Mouse (Mus musculus) limb, embryonic 11.5 days (tissue): ENCODE measurements around the gene Cep72. TPM values are rescaled to one million over a fixed set of nuclear protein-coding genes. Genes with fewer than 3 reads are reported as not detected.
A peak's percentile ranks its signal among the peaks of the same experiment; 100 is the strongest.

ENCODE experiments used
- ATAC-seq: fragments of 200-750 bp; cut with Nextera tagmentation; 2 replicates; pipeline ENCODE4 v1.8.0; 2017; ENCODE audit warnings: low read depth; ENCODE audit not compliant: insufficient number of reproducible peaks, low FRiP score, low TSS enrichment
- DNase-seq: peaks from one replicate; pipeline ENCODE4 v3.0.0-alpha.2; 2015; ENCODE audit warnings: low spot score
- H3K27ac ChIP-seq: fragments of 300-500 bp; sonication (generic); replicated peaks from 2 replicates; pipeline ENCODE4 v1.5.1; 2014; ENCODE audit warnings: low read depth, mild to moderate bottlenecking, low read length
- H3K27me3 ChIP-seq: fragments of 300-500 bp; sonication (generic); 2 replicates; pipeline ENCODE4 v1.6.1; 2014; ENCODE audit warnings: mild to moderate bottlenecking, low read length, mixed read lengths; ENCODE audit not compliant: control insufficient read depth, insufficient read depth
- H3K36me3 ChIP-seq: fragments of 300-500 bp; sonication (generic); 2 replicates; pipeline ENCODE4 v1.6.1; 2014; ENCODE audit warnings: mild to moderate bottlenecking, low read length, moderate library complexity, mixed read lengths; ENCODE audit not compliant: control insufficient read depth, insufficient read depth
- H3K4me1 ChIP-seq: fragments of 300-500 bp; sonication (generic); 2 replicates; pipeline ENCODE4 v1.6.1; 2014; ENCODE audit warnings: low read length, mixed read lengths; ENCODE audit not compliant: control insufficient read depth, insufficient read depth
- H3K4me2 ChIP-seq: fragments of 300-500 bp; sonication (generic); 2 replicates; pipeline ENCODE4 v1.6.1; 2014; ENCODE audit warnings: low read depth, mild to moderate bottlenecking, moderate library complexity; ENCODE audit not compliant: severe bottlenecking
- H3K4me3 ChIP-seq: fragments of 300-500 bp; sonication (generic); 2 replicates; pipeline ENCODE4 v1.5.1; 2014; ENCODE audit warnings: low read depth, low read length
- H3K9ac ChIP-seq: fragments of 300-500 bp; sonication (generic); 2 replicates; pipeline ENCODE4 v1.6.1; 2014; ENCODE audit warnings: mild to moderate bottlenecking, low read length
- H3K9me3 ChIP-seq: fragments of 300-500 bp; sonication (generic); 2 replicates; pipeline ENCODE4 v1.6.1; 2016; ENCODE audit warnings: low read length; ENCODE audit not compliant: control insufficient read depth
- WGBS: fragments of 180-500 bp; shearing (Covaris S2); extraction: QIAGEN DNeasy Blood & Tissue Kit; methylation state at CpG from one replicate; pipeline ENCODE4 v1.1.7; 2014; 5-methylcytosine and 5-hydroxymethylcytosine counted together
- polyA plus RNA-seq: library from polyadenylated mRNA; unstranded; fragments of >200 nt; fragmentation: Nextera tagmentation; extraction: Ambion mirVana; gene quantifications from 2 replicates; pipeline ENCODE4 v1.2.1, GENCODE M21; 2014

Gene Cep72
- 23.4 and 24.4 TPM in 2 replicates for polyA plus RNA-seq

DNA sequence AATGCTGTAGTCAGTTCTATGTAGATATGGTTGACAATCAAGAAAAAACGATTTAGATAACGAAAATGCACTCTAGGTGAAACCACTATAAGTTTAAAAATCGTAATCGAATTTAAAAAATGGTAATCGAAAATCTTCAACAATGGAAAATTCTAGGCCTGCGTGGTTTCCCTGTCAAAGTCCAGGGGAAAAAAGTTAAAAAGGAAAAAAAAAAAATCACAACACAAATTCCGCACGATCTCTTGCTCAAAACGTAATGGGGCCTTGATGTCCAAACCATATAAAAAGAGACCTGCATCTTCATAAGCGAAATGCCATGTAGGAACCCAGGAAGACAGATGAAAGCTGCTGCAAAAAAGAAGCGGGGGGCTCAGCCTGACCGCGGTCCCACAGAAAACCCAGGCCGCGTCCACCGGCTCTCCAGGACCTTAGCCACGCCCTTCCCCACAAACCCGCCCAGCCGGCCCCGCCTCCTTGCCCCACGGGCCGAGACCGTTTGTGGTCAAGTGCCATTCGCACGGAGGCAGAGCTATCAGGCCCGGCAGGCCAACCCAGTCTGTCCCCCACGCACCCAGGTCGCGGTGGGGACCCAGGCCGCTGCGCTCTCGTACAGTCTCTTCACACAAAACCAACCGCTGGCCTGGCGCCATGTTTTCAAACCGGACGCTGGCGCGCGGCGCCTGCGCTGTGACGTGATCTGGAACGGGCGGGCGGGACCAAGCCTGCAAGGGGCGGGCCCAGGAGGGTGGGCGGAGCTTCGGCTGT lies at the start of gene Cep72:
TSS of gene Cep72 (minus strand) at position 687 of the 765 bp plus-strand sequence.
- peak within 1 kb of the TSS; percentile 62 for H3K4me3 ChIP-seq
- DNase-seq, result peak; percentile 97
- H3K27me3 ChIP-seq, result no peaks in the 10 kb centered on the region
- H3K9me3 ChIP-seq, result no peaks in the 10 kb centered on the region
- peak; percentile 98 for ATAC-seq
- 4% methylated on average over 48 of the region's 48 CpGs for WGBS
- H3K27ac ChIP-seq, result peak within 1 kb of the TSS; percentile 66; the same call in 1 of the 2 replicates
- H3K4me2 ChIP-seq, result peak within 1 kb of the TSS; percentile 46
- H3K36me3 ChIP-seq, result 0 out of 2 replicates have a peak, but pooled peaks cover 3% of the 10 kb centered on the region
- H3K4me1 ChIP-seq, result no peaks in the 10 kb centered on the region
- peak within 1 kb of the TSS; percentile 77 for H3K9ac ChIP-seq

DNA sequence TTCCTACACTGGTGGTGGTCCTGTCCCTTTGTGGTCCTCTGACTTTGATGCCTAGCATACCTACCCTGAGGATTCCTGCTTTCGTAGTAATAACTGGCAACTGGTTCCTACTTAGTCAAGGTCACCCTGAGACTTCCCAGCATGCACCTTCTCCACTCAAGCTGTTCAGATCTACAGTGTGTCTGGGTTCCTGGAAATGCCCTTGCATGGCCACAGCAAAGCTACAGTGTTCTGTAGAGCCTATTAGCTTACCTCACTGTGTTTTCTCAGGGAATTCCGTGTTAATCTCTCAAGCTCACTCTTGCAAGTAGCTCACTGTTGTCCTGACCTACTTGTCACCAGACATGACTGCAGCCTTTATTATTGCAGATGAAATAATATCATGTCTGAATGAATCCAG lies 45.3 kb upstream of the Cep72 start:
- WGBS, result 87% methylated on average over 2 of the region's 2 CpGs
- no peaks in the 10 kb centered on the region for H3K27me3 ChIP-seq

DNA sequence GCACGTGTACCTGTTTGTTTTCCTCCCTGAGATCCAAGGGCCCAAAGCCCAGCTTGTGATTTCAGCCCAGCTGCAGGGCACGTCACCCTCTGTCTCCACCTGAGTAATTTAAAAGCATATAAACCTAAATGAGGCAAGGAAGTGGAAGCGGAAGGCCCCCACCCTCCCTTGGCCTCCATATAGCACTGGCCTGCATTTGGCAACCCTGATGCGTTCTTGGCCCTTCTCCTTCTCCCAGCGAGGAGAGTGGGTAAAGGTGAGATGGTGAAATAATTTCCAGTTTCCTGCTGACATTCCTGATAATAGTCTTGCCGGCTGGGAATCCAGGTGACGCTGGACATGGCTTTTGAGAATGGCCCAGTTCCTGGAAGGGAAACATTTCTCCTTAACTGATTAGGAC lies 42.3 kb upstream of the Cep72 start:
- 76% methylated on average over 7 of the region's 7 CpGs for WGBS
- H3K27ac ChIP-seq, result no peak overlapping the region

More for the DNA sequence above, 45.3 kb upstream of the Cep72 start:
- H3K9me3 ChIP-seq, result no peaks in the 10 kb centered on the region
- no peak for ATAC-seq
- no peak for DNase-seq
- H3K4me2 ChIP-seq, result no peak overlapping the region
- no peak overlapping the region for H3K9ac ChIP-seq
- H3K27ac ChIP-seq, result no peak overlapping the region
- H3K36me3 ChIP-seq, result no peaks in the 10 kb centered on the region
- H3K4me3 ChIP-seq, result no peak overlapping the region
- no peaks in the 10 kb centered on the region for H3K4me1 ChIP-seq

DNA sequence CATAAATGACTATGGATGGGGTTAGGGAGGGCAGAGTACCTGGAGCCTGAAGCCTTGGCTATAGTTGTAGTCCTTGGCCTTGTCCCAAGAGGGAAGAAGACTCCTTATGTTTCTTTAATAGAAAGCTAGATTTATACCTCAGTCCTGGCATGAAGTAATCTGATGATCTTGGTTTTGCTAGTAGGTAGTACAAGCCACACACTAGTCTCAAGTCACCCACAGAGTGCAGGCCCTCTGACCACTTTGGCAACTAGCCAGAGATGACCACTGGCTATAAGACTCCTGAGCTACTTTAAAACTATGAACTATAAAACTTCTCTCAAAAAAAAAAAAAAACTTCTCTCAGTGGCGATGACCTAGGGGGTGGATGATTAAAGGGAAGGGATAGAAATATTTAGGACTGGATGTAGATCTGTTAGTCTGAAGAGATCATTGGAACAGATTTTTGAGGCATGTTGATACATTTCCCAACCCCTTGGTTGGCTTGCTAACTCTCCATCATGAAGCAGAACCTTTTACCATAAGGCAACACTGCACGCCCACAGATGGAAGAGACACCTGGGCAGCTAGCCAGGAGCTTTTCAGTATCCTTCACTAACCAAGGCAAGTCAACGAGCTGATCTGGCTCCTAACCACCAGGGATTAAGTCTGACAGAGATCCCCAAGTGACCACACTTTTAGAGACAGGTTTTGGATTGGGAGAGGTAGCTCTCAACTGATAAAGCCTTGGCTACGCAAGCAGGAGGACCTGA lies 40.9 kb upstream of the Cep72 start:
- no peak overlapping the region for H3K4me2 ChIP-seq
- no peaks in the 10 kb centered on the region for H3K27me3 ChIP-seq
- H3K36me3 ChIP-seq, result no peaks in the 10 kb centered on the region
- H3K4me3 ChIP-seq, result no peak overlapping the region
- no peak overlapping the region for H3K27ac ChIP-seq
- no peaks in the 10 kb centered on the region for H3K4me1 ChIP-seq
- H3K9ac ChIP-seq, result no peak overlapping the region
- no peaks in the 10 kb centered on the region for H3K9me3 ChIP-seq
- 91% methylated on average over 4 of the region's 4 CpGs for WGBS
- ATAC-seq (no peak), DNase-seq (no peak)

More for the DNA sequence above, 42.3 kb upstream of the Cep72 start:
- no peak for ATAC-seq
- Histone ChIP-seq H3K4me2 (no peak overlapping the region), H3K9ac (no peak overlapping the region), H3K4me3 (no peak overlapping the region), H3K9me3 (no peaks in the 10 kb centered on the region), H3K27me3 (no peaks in the 10 kb centered on the region), H3K4me1 (no peaks in the 10 kb centered on the region), H3K36me3 (no peaks in the 10 kb centered on the region)
- DNase-seq, result no peak

DNA sequence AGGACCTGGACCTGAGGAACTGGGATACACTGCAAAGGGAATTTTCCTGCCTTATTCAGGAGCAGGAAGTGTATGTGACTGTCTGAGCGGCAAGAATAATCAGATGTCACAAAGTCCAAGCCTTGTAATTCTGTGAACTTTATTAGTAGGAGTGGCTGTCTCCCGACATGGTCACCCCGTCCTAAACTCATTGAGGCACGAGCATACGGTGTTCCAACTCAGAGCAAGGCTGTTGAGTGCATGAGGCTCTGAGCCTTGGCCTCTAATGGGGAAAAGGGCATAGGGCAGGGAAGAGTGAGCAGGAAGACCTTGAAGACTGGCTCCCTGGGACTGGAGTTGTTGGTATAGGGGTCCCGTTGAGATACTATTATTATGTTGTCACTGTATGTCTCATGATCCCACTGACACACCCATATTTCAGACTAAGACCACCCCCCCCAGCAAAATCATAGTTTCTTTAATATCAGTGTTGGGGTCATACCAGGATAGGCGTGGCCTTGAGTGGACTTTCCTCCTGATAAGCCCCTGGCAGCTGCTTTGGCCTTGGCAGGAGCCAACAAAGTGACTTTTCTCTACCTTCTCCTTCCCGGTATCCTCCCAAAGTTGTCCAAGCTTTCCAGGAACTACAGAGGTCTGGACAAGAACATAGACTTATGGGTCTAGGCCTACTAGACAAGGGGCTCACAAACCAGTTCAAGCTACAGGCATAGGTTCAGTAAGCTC lies 40.2 kb upstream of the Cep72 start:
- no peak overlapping the region for H3K9ac ChIP-seq
- ATAC-seq (no peak), DNase-seq (no peak)
- no peak overlapping the region for H3K4me2 ChIP-seq
- no peaks in the 10 kb centered on the region for H3K9me3 ChIP-seq
- H3K27ac ChIP-seq, result no peak overlapping the region
- H3K4me3 ChIP-seq, result no peak overlapping the region
- H3K4me1 ChIP-seq, result no peaks in the 10 kb centered on the region
- no peaks in the 10 kb centered on the region for H3K36me3 ChIP-seq
- no peaks in the 10 kb centered on the region for H3K27me3 ChIP-seq
- 86% methylated on average over 8 of the region's 8 CpGs for WGBS

DNA sequence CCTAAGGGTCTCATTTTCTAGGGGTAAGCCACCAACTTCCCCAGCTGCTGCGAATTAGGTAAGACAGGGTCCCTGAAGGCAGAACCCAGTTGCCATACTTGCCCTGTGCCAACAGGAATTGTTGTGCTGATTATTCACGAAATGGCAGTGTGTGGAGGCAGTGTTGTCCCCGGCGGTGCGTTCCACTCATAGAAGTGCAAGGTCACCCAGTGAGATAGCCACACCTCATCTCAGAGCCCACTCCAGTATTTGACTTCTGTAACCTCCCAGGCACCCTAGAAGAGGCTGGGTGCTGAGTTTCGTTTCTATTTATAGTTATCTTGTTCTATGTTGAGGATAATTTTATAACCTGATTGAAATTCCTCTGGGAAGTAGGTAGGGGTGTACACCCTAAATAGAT lies 36.8 kb upstream of the Cep72 start:
- WGBS, result 84% methylated on average over 6 of the region's 6 CpGs
- H3K9ac ChIP-seq, result no peak overlapping the region
- no peak overlapping the region for H3K4me3 ChIP-seq
- no peaks in the 10 kb centered on the region for H3K9me3 ChIP-seq
- no peak overlapping the region for H3K27ac ChIP-seq
- no peaks in the 10 kb centered on the region for H3K4me1 ChIP-seq
- H3K36me3 ChIP-seq, result no peaks in the 10 kb centered on the region
- ATAC-seq (no peak), DNase-seq (no peak)
- H3K27me3 ChIP-seq, result no peaks in the 10 kb centered on the region
- H3K4me2 ChIP-seq, result no peak overlapping the region

DNA sequence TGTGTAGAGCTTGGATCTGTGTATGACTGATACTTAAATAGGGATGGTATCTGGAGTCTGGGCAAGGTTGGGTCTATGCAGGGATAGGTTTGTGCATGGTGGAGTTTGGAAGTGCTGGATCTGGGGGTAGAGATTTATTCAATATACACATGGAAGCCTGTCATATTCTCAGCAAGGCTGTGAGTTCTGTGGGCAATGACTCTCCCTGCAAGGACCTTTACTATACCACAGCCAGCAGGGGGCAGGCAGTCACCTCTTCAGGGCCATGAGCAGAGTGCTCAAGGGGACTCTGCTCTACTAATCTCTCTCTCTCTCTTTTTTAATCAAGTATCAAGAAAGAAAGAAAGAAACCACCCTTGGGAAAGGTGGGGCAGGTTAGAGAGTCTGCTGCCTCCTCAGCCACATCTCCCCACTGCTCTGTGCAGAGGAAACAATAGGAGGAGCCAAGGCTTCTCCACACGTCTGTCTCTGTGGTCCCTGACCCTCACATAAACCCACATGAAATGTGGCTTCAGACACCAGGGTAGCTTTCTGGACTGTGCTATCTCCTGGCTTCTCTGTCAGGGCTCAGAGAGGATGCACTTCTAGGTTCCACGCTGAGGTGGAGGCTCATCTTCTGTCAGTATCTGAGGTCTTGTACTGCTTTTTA lies 34.7 kb upstream of the Cep72 start:
- Histone ChIP-seq H3K4me1 (no peaks in the 10 kb centered on the region), H3K27me3 (no peaks in the 10 kb centered on the region), H3K4me2 (no peak overlapping the region), H3K9me3 (no peaks in the 10 kb centered on the region), H3K36me3 (no peaks in the 10 kb centered on the region), H3K4me3 (no peak overlapping the region), H3K9ac (no peak overlapping the region), H3K27ac (no peak overlapping the region)
- 28% methylated on average over 2 of the region's 2 CpGs for WGBS
- ATAC-seq, result 0 out of 2 replicates have a peak, but pooled peaks have one; percentile 39
- DNase-seq, result peak; percentile 76

DNA sequence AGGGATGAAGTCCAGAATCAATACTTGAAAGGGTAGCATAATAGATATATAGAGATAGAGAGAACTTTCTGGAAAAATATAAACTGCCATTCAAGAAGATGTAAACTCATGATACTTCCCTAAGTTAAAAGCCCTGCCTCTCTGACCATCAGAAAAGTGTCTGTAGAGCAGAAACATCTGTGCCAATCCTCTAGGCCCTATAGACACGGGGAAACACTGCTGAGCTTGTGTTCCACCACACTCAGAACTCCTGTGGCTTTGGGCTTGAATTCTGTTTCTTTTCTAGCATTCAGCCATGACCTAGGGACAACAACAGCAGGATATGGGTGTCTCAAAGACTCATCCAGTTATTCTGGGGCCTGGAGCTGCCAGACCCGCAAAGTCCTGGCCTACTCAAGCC lies 33.8 kb upstream of the Cep72 start:
- no peaks in the 10 kb centered on the region for H3K36me3 ChIP-seq
- H3K4me3 ChIP-seq, result no peak overlapping the region
- H3K4me2 ChIP-seq, result no peak overlapping the region
- no peak overlapping the region for H3K27ac ChIP-seq
- no peaks in the 10 kb centered on the region for H3K9me3 ChIP-seq
- WGBS, result 65% methylated on average over 2 of the region's 2 CpGs
- no peaks in the 10 kb centered on the region for H3K4me1 ChIP-seq
- H3K9ac ChIP-seq, result no peak overlapping the region
- DNase-seq (no peak), ATAC-seq (no peak)
- no peaks in the 10 kb centered on the region for H3K27me3 ChIP-seq
